Mouse (Mus musculus): ENCODE results near the gene Appl2. TPM values are rescaled to one million over a fixed set of nuclear protein-coding genes. Genes with fewer than 3 reads are reported as not detected.

Appl2 gene
- polyA plus RNA-seq, 1 experiment from 2014 or later: 34.2 TPM

DNA sequence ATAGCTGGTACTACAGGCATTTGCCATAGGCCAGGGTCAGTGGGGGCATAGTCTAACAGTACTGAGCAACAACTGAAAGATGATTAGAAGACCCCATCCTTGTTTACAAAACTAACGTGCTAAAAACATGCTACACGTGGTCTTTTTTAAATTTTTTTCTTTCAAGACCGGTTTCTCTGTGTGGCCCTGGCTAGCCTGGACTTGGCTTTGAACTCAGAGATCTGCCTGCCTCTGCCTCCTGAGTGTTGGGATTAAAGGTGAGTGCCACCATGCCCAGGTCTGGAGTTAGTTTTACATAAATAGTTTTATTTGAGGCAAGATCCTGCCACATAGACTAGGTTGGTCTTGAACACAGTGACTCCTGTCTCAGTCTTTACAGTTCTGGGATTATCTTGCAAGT is 41.4 kb downstream of the Appl2 start:
- peaks cover 17% of the 10 kb centered on the region for H3K36me3 ChIP-seq (ENCODE audit: control insufficient read depth, insufficient read depth, low read length)
- no peaks in the 10 kb centered on the region for H3K27me3 ChIP-seq (ENCODE audit: control insufficient read depth, insufficient read depth, low read length)
- H3K9me3 ChIP-seq (ENCODE audit: control insufficient read depth, low read length): no peaks in the 10 kb centered on the region; the same call in 1 of the 2 replicates
- ATAC-seq (ENCODE audit: low read depth): no peak
- 96% methylated on average over 3 of the region's 3 CpGs for WGBS
- H3K4me2 ChIP-seq (ENCODE audit: low read depth, low read length): no peak overlapping the region
- H3K4me3 ChIP-seq (ENCODE audit: low read depth, low read length): no peak overlapping the region
- no peaks in the 10 kb centered on the region for H3K4me1 ChIP-seq (ENCODE audit: control insufficient read depth, insufficient read depth, low read length)
- H3K9ac ChIP-seq (replicated peaks; ENCODE audit: low read depth, low read length): no peak overlapping the region
- no peak overlapping the region for H3K27ac ChIP-seq (ENCODE audit: low read depth, low read length)

DNA sequence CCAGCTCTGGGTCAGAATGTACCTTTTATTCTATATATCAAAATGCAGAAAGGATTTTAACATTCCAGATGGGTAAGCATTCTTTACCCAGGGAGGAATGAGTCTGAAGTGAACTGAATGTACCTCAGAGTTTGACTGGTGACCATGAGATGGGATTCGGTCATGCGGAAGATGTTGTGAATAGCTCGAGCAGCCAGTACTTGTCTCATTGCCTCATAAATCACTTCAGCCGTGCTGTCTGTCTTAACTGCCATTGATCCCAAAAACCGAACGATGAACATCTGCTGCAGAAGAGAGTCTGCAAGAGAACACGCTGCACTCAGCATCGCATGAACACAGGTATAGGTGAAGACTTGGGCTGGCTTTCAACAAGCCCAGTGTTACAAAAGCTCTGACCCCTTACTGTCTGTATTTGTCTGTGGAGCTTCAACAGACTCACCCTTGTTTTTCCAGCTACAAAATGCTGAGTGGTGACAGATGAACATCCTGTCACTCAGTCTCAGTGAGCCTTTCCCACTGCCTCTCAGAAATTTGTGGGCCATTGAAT is 42.8 kb downstream of the Appl2 start:
- ATAC-seq (ENCODE audit: low read depth): peak; percentile 24; the same call in 1 of the 2 replicates
- WGBS: 17% methylated on average over 8 of the region's 8 CpGs

DNA sequence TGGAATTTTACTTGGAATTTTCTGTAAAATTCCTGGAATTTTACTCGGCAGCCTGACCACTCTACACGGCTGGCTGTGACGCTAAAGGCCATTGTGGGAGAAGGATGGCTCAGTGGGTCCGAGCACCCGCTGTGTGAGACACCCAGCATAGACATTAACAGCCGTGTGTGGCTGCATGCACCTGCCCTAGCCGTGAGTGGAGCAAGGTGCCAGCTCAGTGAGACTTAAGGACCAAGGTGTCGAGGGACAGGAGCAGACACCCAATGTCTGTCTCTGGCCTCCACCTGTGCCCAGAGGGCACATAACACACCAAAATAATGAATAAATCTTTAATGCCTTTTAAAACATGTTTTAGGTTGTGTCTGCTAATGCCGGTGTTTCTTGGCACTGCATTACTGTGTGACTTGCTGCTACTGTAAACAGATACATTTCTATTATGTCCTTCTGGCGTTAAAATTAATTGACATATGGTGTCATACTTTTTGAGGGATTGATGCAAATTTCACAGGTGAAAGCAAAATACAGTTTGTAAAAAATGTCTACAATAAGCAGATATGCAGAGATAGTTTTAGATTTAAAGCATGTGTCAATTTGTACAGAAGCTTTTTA is 44.5 kb downstream of the Appl2 start:
- Histone ChIP-seq H3K36me3 (ENCODE audit: control insufficient read depth, insufficient read depth, low read length) (peaks cover 18% of the 10 kb centered on the region), H3K4me1 (ENCODE audit: control insufficient read depth, insufficient read depth, low read length) (no peaks in the 10 kb centered on the region), H3K9ac (replicated peaks; ENCODE audit: low read depth, low read length) (no peak overlapping the region), H3K27me3 (ENCODE audit: control insufficient read depth, insufficient read depth, low read length) (no peaks in the 10 kb centered on the region), H3K4me3 (ENCODE audit: low read depth, low read length) (no peak overlapping the region), H3K27ac (ENCODE audit: low read depth, low read length) (no peak overlapping the region), H3K4me2 (ENCODE audit: low read depth, low read length) (no peak overlapping the region), H3K9me3 (ENCODE audit: control insufficient read depth, low read length) (no peaks in the 10 kb centered on the region; the same call in 1 of the 2 replicates)
- no peak for ATAC-seq (ENCODE audit: low read depth)
- 84% methylated on average over 10 of the region's 10 CpGs for WGBS

More for the DNA sequence above, 42.8 kb downstream of the Appl2 start:
- Histone ChIP-seq H3K27ac (ENCODE audit: low read depth, low read length) (no peak overlapping the region), H3K4me2 (ENCODE audit: low read depth, low read length) (no peak overlapping the region), H3K4me3 (ENCODE audit: low read depth, low read length) (no peak overlapping the region), H3K27me3 (ENCODE audit: control insufficient read depth, insufficient read depth, low read length) (no peaks in the 10 kb centered on the region), H3K4me1 (ENCODE audit: control insufficient read depth, insufficient read depth, low read length) (no peaks in the 10 kb centered on the region), H3K9me3 (ENCODE audit: control insufficient read depth, low read length) (no peaks in the 10 kb centered on the region; the same call in 1 of the 2 replicates), H3K9ac (replicated peaks; ENCODE audit: low read depth, low read length) (no peak overlapping the region), H3K36me3 (ENCODE audit: control insufficient read depth, insufficient read depth, low read length) (peaks cover 22% of the 10 kb centered on the region)

DNA sequence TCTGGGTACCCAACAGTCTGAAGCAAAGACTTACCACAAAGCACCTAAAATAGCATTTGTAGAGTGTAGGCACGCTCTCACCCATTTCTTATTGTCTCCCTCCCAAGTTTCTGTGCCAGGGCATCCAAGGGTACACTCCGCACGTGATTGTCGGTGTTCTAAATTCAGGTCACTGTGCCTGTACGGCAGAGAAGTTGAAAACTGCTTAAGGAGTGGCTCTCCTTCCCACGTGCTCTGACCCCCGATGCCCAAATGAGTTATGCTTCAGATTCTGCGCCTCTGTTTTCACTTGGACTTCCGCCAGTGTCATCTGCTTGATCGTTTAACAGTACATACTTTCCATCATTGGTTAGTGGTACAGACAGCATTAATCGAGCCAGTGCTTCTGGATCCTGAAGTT is 47.9 kb downstream of the Appl2 start:
- Histone ChIP-seq H3K9me3 (ENCODE audit: control insufficient read depth, low read length) (no peaks in the 10 kb centered on the region), H3K27me3 (ENCODE audit: control insufficient read depth, insufficient read depth, low read length) (no peaks in the 10 kb centered on the region), H3K4me3 (ENCODE audit: low read depth, low read length) (no peak overlapping the region), H3K36me3 (ENCODE audit: control insufficient read depth, insufficient read depth, low read length) (peaks cover 26% of the 10 kb centered on the region), H3K4me1 (ENCODE audit: control insufficient read depth, insufficient read depth, low read length) (no peaks in the 10 kb centered on the region), H3K27ac (ENCODE audit: low read depth, low read length) (no peak overlapping the region), H3K9ac (replicated peaks; ENCODE audit: low read depth, low read length) (no peak overlapping the region), H3K4me2 (ENCODE audit: low read depth, low read length) (no peak overlapping the region)
- 71% methylated on average over 11 of the region's 11 CpGs for WGBS
- no peak for ATAC-seq (ENCODE audit: low read depth)

DNA sequence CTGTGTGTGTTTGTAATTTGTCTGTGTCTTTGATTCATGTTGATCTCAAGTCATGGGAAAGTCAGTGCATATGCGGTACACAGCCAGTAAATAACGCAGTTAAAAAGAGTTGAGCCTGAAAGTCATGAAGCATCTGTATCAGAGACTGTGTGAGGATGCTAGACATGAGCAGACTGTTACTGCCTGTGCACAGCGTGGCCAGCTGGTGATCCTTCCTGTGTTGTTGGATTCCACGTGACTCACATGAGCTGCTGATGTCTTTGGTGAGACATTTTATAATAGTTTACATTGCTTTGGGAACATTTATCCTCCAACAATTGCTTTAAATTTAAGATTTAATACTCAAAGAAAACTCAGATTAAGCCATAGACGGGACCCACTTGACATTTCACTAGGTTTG is 54.0 kb downstream of the Appl2 start:
- 90% methylated on average over 5 of the region's 5 CpGs for WGBS
- Histone ChIP-seq H3K27ac (ENCODE audit: low read depth, low read length) (no peak overlapping the region), H3K9ac (replicated peaks; ENCODE audit: low read depth, low read length) (no peak overlapping the region), H3K36me3 (ENCODE audit: control insufficient read depth, insufficient read depth, low read length) (peaks cover 59% of the 10 kb centered on the region), H3K4me3 (ENCODE audit: low read depth, low read length) (no peak overlapping the region), H3K4me1 (ENCODE audit: control insufficient read depth, insufficient read depth, low read length) (no peaks in the 10 kb centered on the region), H3K4me2 (ENCODE audit: low read depth, low read length) (no peak overlapping the region), H3K27me3 (ENCODE audit: control insufficient read depth, insufficient read depth, low read length) (no peaks in the 10 kb centered on the region), H3K9me3 (ENCODE audit: control insufficient read depth, low read length) (no peaks in the 10 kb centered on the region)
- ATAC-seq (ENCODE audit: low read depth): no peak

DNA sequence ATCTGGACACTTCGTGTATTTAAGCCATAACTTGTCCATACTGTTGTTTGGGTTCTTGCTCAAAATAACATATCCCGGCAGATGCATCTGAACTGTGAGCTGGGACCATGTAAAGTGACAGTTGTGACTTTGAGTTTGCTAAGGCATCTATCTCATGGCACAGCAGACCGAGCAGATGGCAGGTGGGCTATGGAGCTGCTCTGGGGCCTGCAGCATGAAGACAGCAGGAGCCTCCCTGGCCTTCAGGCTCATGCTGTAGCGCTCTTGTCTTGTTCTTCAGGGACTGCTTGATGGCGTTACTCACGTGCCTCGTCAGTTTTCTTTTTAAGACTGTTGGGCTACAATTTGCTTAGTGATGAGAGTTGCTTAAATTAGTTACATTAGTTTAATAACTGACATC is 55.9 kb downstream of the Appl2 start:
- no peak overlapping the region for H3K27ac ChIP-seq (ENCODE audit: low read depth, low read length)
- no peak for ATAC-seq (ENCODE audit: low read depth)
- H3K9ac ChIP-seq (replicated peaks; ENCODE audit: low read depth, low read length): no peak overlapping the region
- no peaks in the 10 kb centered on the region for H3K4me1 ChIP-seq (ENCODE audit: control insufficient read depth, insufficient read depth, low read length)
- no peaks in the 10 kb centered on the region for H3K27me3 ChIP-seq (ENCODE audit: control insufficient read depth, insufficient read depth, low read length)
- H3K4me3 ChIP-seq (ENCODE audit: low read depth, low read length): no peak overlapping the region
- WGBS: 92% methylated on average over 7 of the region's 7 CpGs
- no peak overlapping the region for H3K4me2 ChIP-seq (ENCODE audit: low read depth, low read length)
- H3K36me3 ChIP-seq (ENCODE audit: control insufficient read depth, insufficient read depth, low read length): peaks cover 65% of the 10 kb centered on the region
- H3K9me3 ChIP-seq (ENCODE audit: control insufficient read depth, low read length): no peaks in the 10 kb centered on the region

DNA sequence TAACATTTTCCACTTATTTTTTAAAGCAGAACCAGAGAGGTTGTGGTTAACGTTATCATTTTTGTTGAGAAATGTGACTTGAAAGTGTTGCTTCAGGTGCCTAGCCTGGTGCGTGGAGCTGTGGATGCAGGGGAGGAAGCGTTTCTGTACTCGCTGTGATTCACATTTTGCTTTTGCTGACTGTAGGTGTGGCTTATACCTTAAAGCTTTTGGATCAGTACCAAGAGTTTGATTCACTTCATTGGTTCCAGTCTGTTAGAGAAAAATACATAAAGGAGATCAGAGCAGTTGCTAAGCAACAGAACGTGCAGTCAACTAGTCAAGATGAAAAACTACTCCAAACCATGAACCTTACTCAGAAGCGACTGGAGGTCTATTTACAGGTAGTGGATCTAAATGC is 57.7 kb downstream of the Appl2 start:
- no peak overlapping the region for H3K9ac ChIP-seq (replicated peaks; ENCODE audit: low read depth, low read length)
- H3K4me3 ChIP-seq (ENCODE audit: low read depth, low read length): no peak overlapping the region
- no peaks in the 10 kb centered on the region for H3K27me3 ChIP-seq (ENCODE audit: control insufficient read depth, insufficient read depth, low read length)
- H3K4me2 ChIP-seq (ENCODE audit: low read depth, low read length): no peak overlapping the region
- ATAC-seq (ENCODE audit: low read depth): no peak
- 73% methylated on average over 6 of the region's 6 CpGs for WGBS
- no peaks in the 10 kb centered on the region for H3K9me3 ChIP-seq (ENCODE audit: control insufficient read depth, low read length)
- H3K36me3 ChIP-seq (ENCODE audit: control insufficient read depth, insufficient read depth, low read length): peaks cover 78% of the 10 kb centered on the region
- H3K4me1 ChIP-seq (ENCODE audit: control insufficient read depth, insufficient read depth, low read length): no peaks in the 10 kb centered on the region
- no peak overlapping the region for H3K27ac ChIP-seq (ENCODE audit: low read depth, low read length)

DNA sequence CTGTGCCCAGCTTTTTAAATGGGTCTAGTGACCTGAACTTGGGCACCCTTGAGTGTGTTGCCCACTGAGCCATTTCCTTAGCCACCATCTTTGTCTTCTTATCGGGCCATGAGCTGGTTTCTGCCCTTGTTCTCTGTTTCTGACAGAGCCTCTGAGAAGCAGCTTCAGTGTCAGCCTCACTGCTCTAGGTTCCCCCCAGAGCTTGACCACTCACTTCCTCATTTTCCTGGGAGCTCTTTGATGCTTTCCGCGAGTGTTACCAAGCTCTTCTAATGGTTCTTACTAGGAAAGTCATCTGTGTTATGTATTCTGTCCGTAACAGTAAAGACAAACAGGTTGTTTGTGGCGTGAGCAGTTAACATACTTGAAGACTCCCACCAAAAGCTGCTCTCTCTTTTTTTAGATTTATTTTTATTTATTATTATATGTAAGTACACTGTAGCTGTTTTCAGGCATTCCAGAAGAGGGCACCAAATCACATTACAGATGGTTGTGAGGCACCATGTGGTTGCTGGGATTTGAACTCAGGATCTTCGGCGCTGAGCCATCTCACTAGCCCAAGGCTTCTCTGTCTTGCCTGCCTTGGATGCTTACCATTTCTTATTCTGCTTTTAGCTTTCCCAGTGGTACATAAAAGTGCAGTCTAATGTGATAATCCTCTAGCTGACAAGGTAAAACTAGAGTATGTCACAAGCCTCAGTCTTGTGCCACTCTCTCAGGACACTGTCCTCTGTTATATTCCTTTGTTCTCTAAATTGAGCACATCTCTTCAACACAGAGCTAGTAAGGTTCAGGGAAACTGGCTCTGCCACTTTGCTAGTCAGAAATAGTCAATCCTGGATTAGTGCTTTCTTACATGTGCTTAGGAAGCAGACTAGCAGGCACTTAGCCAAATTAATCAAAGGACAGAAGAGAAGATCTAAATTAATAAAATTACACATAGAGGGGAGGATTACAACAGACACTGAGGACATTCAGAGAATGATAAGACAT is 82.8 kb downstream of the Appl2 start:
- Histone ChIP-seq H3K36me3 (ENCODE audit: control insufficient read depth, insufficient read depth, low read length) (peaks cover 67% of the 10 kb centered on the region), H3K4me1 (ENCODE audit: control insufficient read depth, insufficient read depth, low read length) (no peaks in the 10 kb centered on the region), H3K4me2 (ENCODE audit: low read depth, low read length) (no peak overlapping the region), H3K9me3 (ENCODE audit: control insufficient read depth, low read length) (no peaks in the 10 kb centered on the region), H3K4me3 (ENCODE audit: low read depth, low read length) (no peak overlapping the region), H3K27ac (ENCODE audit: low read depth, low read length) (no peak overlapping the region), H3K27me3 (ENCODE audit: control insufficient read depth, insufficient read depth, low read length) (no peaks in the 10 kb centered on the region), H3K9ac (replicated peaks; ENCODE audit: low read depth, low read length) (no peak overlapping the region)
- WGBS: 97% methylated on average over 7 of the region's 7 CpGs
- ATAC-seq (ENCODE audit: low read depth): no peak

DNA sequence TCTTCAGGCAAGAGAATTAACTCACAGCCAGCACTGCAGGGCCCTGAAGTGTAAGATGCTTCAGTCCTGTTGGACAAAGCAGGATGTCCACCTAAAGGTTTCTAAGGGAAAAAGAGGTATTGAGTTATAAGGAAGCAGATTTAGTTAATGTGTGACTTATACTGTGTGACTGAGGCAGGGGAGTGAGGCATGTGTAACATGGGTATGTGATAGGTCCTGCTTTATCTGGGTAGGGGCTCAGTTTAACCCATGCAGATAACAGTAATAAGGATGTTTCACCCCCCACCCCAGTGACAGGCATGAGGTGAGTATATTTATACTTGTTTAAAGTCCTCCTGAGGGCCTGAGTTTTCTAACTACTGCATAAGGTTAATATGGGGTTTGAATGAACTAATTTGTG is 85.5 kb downstream of the Appl2 start:
- Histone ChIP-seq H3K9me3 (ENCODE audit: control insufficient read depth, low read length) (no peaks in the 10 kb centered on the region), H3K27ac (ENCODE audit: low read depth, low read length) (no peak overlapping the region), H3K9ac (replicated peaks; ENCODE audit: low read depth, low read length) (no peak overlapping the region), H3K4me3 (ENCODE audit: low read depth, low read length) (no peak overlapping the region), H3K36me3 (ENCODE audit: control insufficient read depth, insufficient read depth, low read length) (peaks cover 77% of the 10 kb centered on the region), H3K4me2 (ENCODE audit: low read depth, low read length) (no peak overlapping the region), H3K27me3 (ENCODE audit: control insufficient read depth, insufficient read depth, low read length) (no peaks in the 10 kb centered on the region), H3K4me1 (ENCODE audit: control insufficient read depth, insufficient read depth, low read length) (no peaks in the 10 kb centered on the region)
- ATAC-seq (ENCODE audit: low read depth): no peak
